Mouse (Mus musculus) fat pad, adult 2 months (tissue): ENCODE data around the gene Gm13271.
"Not testable (repeated sequence)": the region's sequence is repeated elsewhere in the genome, so short reads cannot be mapped to it uniquely, and the experiment has no call there.

Source experiments
- DNase-seq: peaks from one replicate; pipeline ENCODE4 v3.0.0-alpha.2; 2011; ENCODE audit warnings: low read depth, low spot score; ENCODE audit errors: extremely low read depth

Gm13271 gene

DNA sequence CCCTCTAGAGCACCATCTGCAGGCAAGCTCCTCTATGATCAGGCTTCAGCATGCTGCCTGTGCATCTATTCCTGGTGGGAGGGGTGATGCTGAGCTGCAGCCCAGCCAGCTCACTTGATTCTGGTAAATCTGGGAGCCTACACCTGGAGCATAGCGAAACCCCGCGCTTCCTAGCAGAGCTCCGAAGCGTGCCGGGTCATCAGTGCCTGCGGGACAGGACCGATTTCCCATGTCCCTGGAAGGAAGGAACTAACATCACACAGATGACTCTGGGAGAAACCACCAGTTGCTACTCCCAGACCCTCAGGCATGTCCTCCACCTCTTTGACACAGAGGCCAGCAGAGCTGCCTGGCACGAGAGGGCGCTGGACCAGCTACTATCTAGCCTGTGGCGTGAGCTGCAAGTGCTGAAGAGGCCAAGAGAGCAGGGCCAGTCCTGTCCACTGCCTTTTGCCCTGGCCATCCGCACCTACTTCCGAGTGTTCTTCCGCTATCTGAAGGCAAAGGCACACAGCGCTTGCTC lies at the start of gene Gm13271:
Gene Gm13271, plus strand, starts transcription at position 51 of the 523 bp plus-strand sequence.
- DNase-seq: not testable (repeated sequence)

DNA sequence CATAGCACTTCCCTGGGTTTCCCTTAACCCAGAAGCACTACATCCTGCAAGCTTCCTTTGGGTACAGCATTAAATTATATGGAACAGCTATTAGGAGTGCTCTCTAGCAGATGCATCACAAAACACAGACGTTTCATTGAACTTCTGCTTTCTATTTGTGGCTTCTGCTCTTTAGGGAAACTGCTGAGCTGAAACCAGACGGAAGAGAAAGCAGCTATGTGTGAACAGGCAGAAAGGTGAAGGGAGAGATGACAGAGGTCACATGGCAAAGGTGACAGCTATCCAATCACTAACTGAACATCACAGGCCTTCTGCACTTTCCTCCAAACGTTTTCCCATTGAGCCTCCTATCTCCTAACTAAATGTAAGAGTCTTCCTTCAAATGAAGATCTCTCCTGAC lies 48.7 kb upstream of the Gm13271 start:
- DNase-seq: no peak

DNA sequence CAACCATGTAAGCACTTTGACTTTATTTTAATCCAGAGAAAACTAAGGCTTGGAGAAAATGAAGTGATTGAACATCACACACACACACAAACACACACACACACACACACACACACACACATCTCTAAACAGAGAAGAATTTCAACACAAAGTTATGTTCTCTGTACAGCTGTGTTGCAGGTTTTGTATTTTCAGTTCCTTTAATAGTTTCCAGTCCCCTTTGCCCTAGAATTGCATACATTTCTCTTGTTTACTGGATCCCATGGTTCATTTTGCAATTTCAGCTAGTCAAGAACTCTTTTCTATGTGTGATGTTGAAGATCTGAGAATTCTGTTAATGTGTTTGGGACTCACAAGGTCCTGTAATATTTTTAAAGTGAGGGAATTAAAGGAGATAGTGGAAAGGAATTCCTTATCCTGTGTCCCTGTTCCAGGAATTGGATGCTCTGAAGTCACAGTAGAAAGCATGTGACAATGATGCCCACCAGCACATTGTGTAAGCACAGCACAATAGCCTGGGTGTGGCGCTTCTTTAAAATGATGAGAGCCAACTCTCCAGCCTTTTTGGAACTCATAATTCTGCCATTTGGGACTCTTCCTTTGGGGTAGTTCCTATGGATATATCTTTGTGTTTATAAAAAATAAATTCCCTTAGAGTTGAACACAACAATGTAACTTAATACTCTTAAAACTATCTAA lies 47.4 kb upstream of the Gm13271 start:
- DNase-seq: no peak

DNA sequence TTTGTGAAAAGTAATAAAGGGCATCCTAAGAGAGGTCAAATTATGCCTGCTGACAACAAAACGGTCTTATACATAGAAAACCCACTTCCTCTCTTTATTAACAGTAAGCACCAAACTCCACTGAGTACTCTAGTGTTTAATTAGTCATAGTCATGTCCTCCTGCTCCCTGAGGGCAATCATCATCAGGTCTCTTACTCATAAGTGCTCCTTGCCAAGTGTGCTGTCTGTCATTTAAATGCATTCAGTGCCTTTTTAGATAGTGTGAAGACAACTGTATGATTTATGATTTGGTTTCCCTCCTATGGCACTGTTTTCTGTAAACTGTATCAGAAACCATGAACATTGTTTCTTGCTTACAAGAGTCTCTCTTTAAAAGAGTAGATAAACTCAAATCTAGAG lies 40.4 kb upstream of the Gm13271 start:
- DNase-seq: no peak

DNA sequence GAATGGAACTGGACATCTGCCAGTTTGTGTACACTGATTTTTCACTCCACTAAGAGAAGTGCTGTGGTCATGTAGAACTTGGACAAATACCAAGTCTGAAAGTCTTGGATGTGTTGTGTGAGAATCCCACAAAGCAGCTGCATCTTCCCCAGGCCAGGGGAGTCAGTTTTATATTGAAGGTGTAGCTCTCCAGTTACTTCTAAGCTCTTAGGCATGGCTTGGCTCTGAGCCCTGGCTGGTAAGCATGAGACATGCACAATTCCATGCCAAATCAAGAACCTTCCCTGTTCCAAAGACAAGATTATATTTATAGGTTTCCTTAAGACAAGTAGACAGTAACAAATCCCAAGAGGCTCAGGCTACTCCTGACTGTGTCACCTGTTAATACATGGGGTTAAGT lies 39.6 kb upstream of the Gm13271 start:
- DNase-seq: peak; percentile 55

DNA sequence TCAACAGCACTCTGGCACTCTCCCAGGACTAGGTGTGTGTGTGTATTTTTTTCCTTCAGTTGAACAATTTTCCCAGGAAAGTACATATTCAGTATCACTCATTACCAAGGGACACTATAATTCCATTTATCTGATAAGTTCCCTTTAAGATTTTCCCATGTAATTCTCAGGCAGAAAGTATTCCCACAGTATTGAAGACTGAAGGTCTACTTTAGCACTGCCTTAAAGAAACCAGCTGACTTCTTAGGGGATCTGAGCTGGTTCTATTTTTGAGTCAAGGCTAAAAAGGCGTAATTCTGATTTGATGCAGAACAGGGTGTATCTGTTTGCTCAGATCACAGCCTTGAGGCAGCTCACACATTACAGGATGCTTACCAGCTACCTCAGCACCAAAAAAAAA lies 36.0 kb upstream of the Gm13271 start:
- no peak for DNase-seq

DNA sequence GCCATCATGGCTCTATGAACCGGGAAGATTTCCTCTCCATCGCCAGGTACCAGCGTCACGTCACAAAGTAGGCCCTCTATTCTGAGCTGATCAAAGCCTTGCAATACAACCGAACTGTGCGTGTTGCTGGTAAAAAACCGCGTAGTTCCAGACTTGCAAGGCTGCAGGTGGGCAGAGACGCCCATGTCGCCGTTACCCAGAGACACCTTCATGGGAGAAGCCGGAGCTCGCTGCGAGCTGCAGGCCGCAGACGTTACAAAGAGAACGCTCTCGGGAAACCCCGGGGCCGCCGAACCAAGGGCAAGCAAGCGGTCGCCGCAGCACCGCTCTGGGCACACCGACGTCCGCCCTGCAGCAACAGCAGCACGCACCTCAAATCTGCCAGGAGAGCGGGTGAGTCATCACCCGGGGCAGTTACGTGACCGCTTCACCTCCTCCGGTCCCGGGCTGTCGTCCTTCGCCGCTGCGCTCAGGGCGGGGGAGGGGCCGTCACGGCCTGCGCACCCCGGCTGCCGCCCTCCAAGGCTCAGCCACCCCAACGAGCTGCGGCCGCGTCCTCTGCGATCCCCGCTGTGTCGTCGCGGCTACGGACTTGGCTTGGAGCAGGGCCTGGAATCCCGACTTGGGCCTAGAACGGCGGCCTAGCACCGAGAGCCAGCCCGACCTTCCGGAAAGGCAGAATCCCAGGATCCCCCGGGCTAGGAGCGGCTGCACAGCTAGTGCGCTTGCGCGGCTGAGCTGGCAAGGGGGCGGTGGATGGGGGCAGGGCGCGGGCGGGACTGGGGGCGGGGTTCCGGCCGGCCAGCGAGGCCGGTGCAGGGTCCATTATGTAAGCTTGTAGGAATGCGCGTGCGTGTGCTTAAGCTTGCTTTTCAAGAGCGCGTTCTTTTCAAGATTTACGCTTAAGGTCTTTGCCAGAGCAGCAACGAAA lies 32.6 kb upstream of the Gm13271 start, which contains the start of the genes Gm26566 and Klhl9:
Gene Gm26566, plus strand, starts transcription at position 15 of the 931 bp plus-strand sequence.
Gene Klhl9, minus strand, starts transcription at position 675 of the 931 bp plus-strand sequence.
- peak; percentile 43 for DNase-seq

DNA sequence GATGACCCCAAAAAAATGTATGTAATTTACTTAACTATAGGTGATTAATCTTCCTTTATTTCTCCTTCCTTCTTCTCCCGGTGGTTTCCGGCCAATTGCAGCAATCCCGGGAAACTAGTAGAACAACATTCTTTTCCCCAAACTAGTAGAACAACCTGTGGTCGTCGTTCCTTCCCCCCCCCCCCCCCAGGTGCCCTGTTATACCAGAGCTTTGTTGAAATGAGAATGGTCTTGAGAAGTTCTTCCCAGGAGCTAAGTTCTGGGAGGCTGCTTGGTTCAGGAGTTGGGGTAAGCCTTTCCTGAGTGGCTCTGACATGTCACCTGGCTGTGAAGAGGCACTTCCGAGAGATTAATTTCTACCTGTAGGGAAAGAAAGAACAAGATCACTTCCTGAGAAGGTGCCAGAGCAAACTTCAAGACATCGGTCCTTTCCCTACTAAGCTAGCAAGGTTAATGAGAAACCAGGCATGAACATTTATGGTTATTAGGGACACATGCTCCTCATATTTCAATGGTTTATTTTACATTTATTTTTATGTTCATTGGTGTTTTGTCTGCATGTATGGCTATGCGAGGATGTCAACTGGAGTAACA lies 31.1 kb upstream of the Gm13271 start:
- no peak for DNase-seq

DNA sequence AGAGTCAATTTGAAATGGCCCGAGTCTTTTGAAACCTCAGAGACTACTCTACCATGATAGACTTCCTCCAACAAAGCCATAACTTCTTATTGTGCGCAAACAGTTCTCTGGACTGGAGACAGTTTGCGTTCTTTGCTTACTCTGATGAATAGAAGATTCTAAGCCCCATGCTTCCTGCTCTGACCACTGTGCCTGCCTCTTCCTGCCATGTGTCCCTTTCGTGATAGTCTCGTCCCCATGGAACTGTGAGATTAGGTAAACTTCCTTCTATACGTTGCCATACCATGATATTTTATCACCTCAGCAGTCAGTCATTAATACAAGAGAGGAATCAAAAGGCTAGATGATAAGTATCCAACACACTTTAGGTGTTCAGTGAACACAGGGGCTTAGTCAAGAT lies 27.9 kb upstream of the Gm13271 start:
- no peak for DNase-seq

DNA sequence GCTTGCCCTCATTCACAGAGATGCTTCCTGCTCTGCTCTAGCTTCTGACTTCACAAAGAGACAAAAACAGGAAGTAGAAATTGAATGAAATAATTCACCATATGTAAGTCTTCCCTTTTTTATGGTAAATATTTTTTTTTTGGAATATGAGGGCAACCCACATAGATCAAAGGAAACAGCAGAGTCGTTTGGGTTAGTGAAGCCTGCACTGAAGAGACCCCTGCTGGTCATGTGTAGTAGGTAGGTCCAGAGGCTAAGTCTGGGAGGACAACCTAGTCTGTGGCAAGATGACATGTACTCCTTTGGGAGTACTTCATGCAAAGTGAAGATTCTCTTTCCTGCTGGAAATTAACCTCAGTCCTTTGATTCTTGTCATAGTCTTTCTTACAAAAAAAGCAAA lies 27.3 kb upstream of the Gm13271 start:
- no peak for DNase-seq

DNA sequence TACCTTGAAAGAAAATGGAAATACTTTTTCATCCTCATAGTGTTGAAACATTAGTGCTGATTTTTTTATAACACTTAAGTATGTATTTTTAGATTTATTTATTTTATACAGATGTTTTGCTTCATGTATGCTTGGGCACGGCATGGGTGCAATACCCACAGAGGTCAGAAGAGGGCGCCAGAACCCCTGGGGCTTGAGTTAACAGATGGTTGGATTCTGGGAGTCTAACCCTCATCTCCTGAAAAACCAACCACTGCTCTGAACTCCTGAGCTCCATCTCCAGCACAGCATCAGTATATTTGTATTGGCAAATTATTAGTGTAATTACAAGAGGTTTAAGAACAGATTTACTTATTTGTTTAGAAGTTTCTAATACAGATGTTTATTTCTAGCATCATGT lies 16.2 kb upstream of the Gm13271 start:
- no peak for DNase-seq

DNA sequence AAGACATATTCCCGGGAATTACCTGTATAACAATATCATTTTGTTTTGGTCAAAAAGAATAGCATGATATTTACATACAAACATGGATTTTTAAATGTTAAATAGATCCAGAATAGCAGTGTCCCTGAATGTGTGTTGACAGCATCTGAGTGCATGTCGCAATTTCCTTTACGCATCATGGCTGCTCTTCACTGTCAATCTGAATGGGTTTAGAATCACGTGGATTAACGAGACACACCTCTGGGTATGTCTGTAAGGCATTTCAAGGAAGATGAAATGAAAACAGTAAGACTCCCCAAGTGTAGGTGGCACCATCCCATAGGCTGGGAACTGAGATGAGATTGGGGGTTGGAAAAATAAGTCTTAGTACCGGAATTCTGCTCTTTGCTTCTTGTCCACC lies 15.6 kb upstream of the Gm13271 start:
- no peak for DNase-seq

DNA sequence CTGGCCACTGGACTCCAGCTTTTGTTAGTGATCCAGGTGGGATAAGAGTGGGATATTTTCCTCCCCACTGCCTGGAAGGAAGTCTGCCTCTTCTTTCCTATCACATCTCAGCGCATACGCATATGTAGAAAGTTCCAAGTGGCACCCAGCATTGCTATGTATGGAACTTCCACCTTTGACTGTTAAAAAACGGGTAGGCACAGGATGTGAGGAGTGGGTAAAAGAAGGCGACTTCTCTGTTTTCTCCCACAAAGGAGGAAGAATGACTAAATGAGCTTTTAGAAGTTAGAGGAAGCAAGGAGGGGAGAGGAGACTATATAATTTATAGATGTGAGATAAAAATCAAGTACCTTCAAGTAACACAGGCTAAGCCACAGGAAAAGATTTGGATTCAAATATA lies 13.2 kb upstream of the Gm13271 start:
- no peak for DNase-seq

DNA sequence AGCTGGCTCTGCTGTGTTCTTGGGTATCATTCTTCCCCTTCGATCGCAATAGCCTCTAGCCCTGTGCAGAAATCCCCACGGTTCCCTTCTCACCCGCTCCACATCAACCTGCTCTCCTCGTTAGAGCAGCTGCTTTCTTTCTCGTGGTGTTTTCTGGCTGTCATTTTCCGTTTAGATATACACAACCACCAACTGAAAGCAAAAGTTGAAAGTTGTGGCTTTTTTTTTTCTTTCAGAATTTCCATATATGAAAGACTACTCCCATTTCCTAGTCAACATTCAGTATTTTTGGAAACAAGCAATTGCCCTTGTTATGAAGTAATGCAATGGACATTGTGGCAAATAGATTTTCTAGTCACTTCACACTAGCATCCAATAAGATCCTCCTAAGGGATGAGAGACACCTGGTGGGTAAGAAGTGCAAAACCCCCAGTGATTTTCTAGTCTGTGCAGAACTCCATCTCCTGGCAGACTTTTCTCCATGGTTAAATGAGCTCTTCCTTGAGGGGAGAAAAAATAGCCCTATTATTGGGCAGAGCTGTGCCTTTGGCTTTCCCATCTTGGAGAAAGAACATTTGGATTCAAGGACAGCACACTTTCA lies 11.8 kb upstream of the Gm13271 start:
- DNase-seq: no peak

DNA sequence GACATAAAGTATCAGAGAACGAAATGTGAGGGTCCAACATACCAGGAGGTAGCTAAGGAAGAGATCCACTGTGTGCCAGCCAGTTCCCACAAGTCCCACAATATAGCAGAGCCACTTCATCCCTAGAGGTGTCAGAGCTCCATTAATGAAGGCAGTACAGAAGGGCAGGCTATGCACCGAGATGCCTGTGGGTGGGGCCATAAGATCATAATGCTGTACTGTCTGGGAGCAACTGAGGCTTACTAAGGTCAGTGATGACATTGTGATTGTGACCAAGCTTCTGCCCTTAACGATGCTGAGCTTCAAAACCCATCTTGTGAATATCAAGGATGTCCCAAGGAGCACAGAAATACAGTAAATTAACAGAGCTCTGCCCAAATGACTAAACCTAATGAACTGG lies 10.5 kb upstream of the Gm13271 start:
- DNase-seq: no peak

DNA sequence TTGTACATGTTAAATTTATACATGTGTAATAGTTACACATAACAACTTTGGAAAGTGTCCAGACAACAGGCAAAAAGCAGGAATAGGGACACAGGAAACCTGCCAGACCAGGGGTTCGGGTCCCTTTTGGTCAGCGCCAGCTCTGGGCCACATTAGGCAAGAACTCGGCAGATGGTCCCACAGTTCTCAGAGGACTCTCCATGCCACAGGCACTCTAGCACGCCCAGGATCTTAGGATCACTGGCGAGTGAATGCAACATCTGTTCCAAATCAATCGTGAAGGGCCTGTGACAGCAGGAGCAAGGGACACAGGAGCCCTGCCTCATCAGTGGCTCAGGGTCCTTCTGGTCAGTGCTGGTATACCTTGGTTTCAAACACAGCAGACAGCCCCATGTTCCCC lies 4.7 kb upstream of the Gm13271 start:
- no peak for DNase-seq

DNA sequence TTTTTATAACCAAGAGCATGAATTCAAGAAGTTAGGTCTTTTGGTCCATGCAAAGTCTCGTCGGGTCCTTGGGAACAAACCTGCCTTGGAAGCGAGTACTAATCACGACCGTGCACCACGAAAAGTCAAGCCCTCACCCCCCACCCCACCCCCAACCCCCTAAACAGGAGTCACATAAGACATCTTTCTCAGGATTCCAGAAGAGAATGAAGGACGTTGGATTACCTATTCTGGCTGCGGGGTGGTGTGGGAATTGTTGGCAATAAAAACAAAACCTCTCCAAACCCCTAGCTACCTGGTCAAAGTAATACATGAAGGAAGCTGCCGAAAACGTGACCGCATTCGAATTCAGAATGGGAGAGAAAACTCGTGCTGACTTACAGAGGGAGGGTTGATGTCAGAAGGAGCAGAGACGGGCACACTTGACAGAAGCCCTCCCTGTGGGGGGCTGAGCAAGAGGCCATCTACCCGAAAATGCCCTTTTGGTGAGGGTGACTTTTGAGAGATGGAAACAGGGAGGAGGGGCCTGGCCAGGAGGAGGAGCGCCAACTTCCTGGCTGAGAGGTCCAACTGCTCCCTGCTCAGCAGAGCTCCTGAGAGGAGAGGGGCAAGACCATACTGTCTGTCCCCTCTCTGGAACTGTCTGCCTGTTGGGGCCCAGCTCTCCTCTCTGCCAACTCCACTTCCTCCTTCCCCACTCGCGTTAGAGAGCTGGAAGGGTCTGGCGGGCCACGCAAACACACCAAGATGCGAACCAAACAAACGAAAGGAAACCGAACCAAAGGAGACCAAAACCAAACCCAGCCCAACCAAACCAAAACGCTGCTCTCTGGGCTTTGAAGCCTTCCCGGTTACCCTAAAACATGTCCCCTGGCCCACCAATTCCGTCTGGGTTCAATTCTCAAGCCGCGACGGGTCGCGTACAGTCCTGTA lies 2.2 kb downstream of the Gm13271 start:
- not testable (repeated sequence) for DNase-seq

DNA sequence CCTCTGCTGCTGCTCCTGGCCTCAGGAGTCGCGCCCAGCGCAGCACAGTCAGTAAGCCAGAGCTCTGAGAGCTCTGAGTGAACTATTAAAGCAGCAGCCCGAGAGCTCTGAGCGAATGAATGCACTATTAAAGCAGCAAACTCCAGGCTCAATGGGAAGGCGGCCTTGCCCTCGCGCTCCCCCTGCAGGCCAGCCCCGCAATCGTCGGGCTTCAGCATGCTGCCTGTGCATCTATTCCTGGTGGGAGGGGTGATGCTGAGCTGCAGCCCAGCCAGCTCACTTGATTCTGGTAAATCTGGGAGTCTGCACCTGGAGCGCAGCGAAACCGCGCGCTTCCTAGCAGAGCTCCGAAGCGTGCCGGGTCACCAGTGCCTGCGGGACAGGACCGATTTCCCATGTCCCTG lies 3.0 kb downstream of the Gm13271 start:
- not testable (repeated sequence) for DNase-seq

DNA sequence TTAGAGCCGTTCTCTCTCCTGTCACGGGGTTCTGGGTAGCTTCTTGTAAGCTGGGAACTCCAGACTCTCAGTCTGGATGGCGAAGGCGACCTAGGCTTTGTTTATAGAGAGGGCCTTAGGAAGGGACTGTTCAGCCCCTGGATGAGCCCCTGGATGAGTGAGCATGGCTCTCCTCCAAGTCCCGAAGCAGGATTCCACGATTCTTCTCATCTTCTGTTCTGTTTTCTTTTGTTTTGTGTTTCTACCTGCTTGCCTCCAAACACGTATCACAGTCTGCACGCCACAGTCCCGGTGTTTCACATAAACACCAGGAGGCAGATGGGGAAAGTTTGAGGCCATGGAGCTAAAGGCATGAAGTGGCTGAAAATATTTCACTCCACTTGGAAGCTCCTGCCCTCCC lies 4.1 kb downstream of the Gm13271 start:
- not testable (repeated sequence) for DNase-seq
